Mouse (Mus musculus): ENCODE data around the gene Mak. TPM values are rescaled to one million over a fixed set of nuclear protein-coding genes. Genes with fewer than 3 reads are reported as not detected.

Gene Mak
- polyA plus RNA-seq, 1 experiment from 2014 or later, result 2.4 TPM

DNA sequence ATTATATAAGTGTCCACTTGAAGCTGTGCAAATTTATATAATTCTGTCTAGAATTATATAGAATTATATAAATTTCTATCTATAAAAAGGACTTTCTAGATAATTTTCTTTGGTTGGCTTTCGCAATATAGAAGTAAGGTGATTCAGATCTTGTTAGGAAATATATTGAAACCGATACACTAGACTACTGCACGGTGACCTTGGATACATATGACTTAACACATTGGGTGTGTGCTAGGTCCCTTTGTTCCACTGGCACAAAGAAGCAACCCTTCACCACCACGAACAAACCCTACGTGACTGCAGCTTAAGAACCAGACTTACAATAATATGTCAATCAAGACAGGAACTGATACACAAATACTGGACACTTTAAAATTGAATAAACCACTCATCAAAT is 353 bp upstream of the Mak start:
- Histone ChIP-seq H3K4me2 (ENCODE audit: low read length) (peak overlapping the region; percentile 88), H3K27me3 (replicated peaks; ENCODE audit: control insufficient read depth, insufficient read depth, low read length) (no peaks in the 10 kb centered on the region), H3K9me3 (ENCODE audit: control insufficient read depth, low read length) (no peaks in the 10 kb centered on the region), H3K9ac (ENCODE audit: low read depth, low read length) (no peak overlapping the region), H3K27ac (ENCODE audit: low read depth, low read length) (no peak overlapping the region), H3K36me3 (ENCODE audit: control insufficient read depth, insufficient read depth, low read length) (no peaks in the 10 kb centered on the region), H3K4me3 (ENCODE audit: low read length) (no peak overlapping the region), H3K4me1 (ENCODE audit: control insufficient read depth, insufficient read depth, low read depth, low read length) (no peaks in the 10 kb centered on the region)
- 56% methylated on average over 5 of the region's 5 CpGs for WGBS
- 0 out of 2 replicates have a peak, but pooled peaks have one; percentile 48 for ATAC-seq

DNA sequence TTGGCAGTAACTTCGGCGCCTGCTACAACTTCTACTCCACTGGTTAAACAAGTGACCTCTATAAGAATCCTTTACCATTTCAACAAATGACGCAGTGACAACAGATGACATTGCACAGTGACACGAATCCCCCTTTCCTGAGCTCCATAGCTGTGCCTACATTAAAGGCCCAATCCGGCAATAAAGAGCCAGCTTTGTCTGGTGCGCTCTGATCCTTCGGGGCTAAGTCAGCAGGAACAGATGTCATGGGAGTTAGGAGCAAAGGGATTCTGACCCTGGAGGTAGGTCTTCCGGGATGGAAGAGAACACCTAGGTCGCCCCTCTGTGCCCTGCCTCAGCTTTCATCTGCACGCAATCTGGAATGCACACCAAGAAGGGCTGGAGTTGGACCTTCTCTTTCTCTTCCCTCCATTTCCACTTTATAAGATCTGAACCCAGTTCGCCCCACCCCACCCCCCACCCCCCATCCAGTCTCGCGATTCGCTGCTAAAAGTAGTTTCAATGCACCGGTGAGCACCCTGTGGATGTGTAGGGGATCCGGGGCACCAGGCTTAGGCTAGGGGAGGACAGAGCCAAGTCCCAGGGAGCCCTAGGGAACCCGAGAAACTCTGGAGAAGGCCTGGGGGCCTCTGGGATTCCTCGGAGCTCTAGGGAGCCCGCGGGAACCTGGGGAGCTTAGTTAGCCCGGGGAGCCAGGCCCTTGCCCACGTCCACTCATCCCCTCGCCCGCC is 651 bp downstream of the Mak start:
- H3K36me3 ChIP-seq (ENCODE audit: control insufficient read depth, insufficient read depth, low read length), result no peaks in the 10 kb centered on the region
- H3K4me2 ChIP-seq (ENCODE audit: low read length), result peak overlapping the region; percentile 88
- H3K27me3 ChIP-seq (replicated peaks; ENCODE audit: control insufficient read depth, insufficient read depth, low read length), result no peaks in the 10 kb centered on the region
- no peaks in the 10 kb centered on the region for H3K4me1 ChIP-seq (ENCODE audit: control insufficient read depth, insufficient read depth, low read depth, low read length)
- H3K4me3 ChIP-seq (ENCODE audit: low read length), result peak overlapping the region; percentile 62
- ATAC-seq, result peak; percentile 64; the same call in 1 of the 2 replicates
- peak overlapping the region; percentile 64 for H3K9ac ChIP-seq (ENCODE audit: low read depth, low read length)
- no peaks in the 10 kb centered on the region for H3K9me3 ChIP-seq (ENCODE audit: control insufficient read depth, low read length)
- H3K27ac ChIP-seq (ENCODE audit: low read depth, low read length), result no peak overlapping the region
- 8% methylated on average over 24 of the region's 24 CpGs for WGBS

DNA sequence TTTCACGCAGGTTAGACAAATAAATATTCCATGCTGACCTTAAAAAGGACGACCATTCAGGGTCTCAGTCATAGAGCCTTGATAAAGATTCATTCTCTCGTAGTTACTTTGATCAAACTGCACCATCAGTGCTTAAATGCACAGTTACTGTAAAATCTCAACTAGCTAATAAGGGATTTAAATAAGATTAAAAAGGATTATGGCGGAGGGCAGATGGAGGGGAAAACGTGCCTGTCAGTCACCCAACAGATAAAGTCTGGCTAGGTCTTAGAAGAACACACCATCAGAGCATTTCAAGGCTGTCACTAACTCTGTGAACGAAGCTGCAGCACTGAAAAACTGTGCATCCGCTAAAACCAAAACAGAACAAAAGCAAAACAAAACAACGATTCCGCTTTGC is 1.6 kb downstream of the Mak start:
- Histone ChIP-seq H3K4me2 (ENCODE audit: low read length) (peak overlapping the region; percentile 88; the same call in 1 of the 2 replicates), H3K27me3 (replicated peaks; ENCODE audit: control insufficient read depth, insufficient read depth, low read length) (no peaks in the 10 kb centered on the region), H3K4me1 (ENCODE audit: control insufficient read depth, insufficient read depth, low read depth, low read length) (no peaks in the 10 kb centered on the region), H3K27ac (ENCODE audit: low read depth, low read length) (no peak overlapping the region), H3K4me3 (ENCODE audit: low read length) (no peak overlapping the region), H3K9me3 (ENCODE audit: control insufficient read depth, low read length) (no peaks in the 10 kb centered on the region), H3K36me3 (ENCODE audit: control insufficient read depth, insufficient read depth, low read length) (no peaks in the 10 kb centered on the region), H3K9ac (ENCODE audit: low read depth, low read length) (no peak overlapping the region)
- no peak for ATAC-seq
- 72% methylated on average over 9 of the region's 9 CpGs for WGBS

GRCm38 (mm10) chr13:41073819-41074218 is 5.7 kb downstream of the Mak start:
- 90% methylated on average over 5 of the region's 5 CpGs for WGBS
- Histone ChIP-seq H3K4me1 (ENCODE audit: control insufficient read depth, insufficient read depth, low read depth, low read length) (no peaks in the 10 kb centered on the region), H3K4me3 (ENCODE audit: low read length) (no peak overlapping the region), H3K9ac (ENCODE audit: low read depth, low read length) (no peak overlapping the region), H3K4me2 (ENCODE audit: low read length) (no peak overlapping the region), H3K27me3 (replicated peaks; ENCODE audit: control insufficient read depth, insufficient read depth, low read length) (no peaks in the 10 kb centered on the region), H3K27ac (ENCODE audit: low read depth, low read length) (no peak overlapping the region), H3K36me3 (ENCODE audit: control insufficient read depth, insufficient read depth, low read length) (no peaks in the 10 kb centered on the region), H3K9me3 (ENCODE audit: control insufficient read depth, low read length) (no peaks in the 10 kb centered on the region)
- ATAC-seq, result no peak

DNA sequence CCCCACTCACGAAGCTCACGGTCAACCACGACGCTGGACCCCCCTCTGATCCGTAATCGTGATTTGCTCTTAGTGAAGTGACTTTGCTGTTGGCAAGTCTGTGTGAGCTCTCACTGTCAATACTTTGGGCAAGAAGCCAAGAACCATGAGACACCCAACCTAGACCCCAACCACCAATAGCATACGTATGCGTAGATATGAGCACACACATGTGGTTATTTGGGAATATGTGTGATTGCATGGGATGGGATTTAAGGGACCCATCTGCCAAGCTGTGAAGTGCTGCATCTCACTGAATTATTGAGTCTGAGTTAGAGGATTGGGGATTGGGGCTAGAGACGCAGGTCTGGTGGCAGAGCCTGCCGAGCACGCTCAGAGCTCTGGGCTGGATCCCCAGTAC is 7.9 kb downstream of the Mak start:
- Histone ChIP-seq H3K4me3 (ENCODE audit: low read length) (no peak overlapping the region), H3K27ac (ENCODE audit: low read depth, low read length) (no peak overlapping the region), H3K4me2 (ENCODE audit: low read length) (no peak overlapping the region), H3K4me1 (ENCODE audit: control insufficient read depth, insufficient read depth, low read depth, low read length) (no peaks in the 10 kb centered on the region), H3K36me3 (ENCODE audit: control insufficient read depth, insufficient read depth, low read length) (no peaks in the 10 kb centered on the region), H3K27me3 (replicated peaks; ENCODE audit: control insufficient read depth, insufficient read depth, low read length) (no peaks in the 10 kb centered on the region), H3K9ac (ENCODE audit: low read depth, low read length) (no peak overlapping the region), H3K9me3 (ENCODE audit: control insufficient read depth, low read length) (no peaks in the 10 kb centered on the region)
- no peak for ATAC-seq
- 86% methylated on average over 11 of the region's 11 CpGs for WGBS

GRCm38 (mm10) chr13:41067618-41068017 is 11.9 kb downstream of the Mak start:
- Histone ChIP-seq H3K4me3 (ENCODE audit: low read length) (no peak overlapping the region), H3K27ac (ENCODE audit: low read depth, low read length) (no peak overlapping the region), H3K4me2 (ENCODE audit: low read length) (no peak overlapping the region), H3K27me3 (replicated peaks; ENCODE audit: control insufficient read depth, insufficient read depth, low read length) (no peaks in the 10 kb centered on the region), H3K36me3 (ENCODE audit: control insufficient read depth, insufficient read depth, low read length) (no peaks in the 10 kb centered on the region), H3K9ac (ENCODE audit: low read depth, low read length) (no peak overlapping the region), H3K4me1 (ENCODE audit: control insufficient read depth, insufficient read depth, low read depth, low read length) (no peaks in the 10 kb centered on the region), H3K9me3 (ENCODE audit: control insufficient read depth, low read length) (no peaks in the 10 kb centered on the region)
- no peak for ATAC-seq
- WGBS, result 92% methylated on average over 4 of the region's 4 CpGs

DNA sequence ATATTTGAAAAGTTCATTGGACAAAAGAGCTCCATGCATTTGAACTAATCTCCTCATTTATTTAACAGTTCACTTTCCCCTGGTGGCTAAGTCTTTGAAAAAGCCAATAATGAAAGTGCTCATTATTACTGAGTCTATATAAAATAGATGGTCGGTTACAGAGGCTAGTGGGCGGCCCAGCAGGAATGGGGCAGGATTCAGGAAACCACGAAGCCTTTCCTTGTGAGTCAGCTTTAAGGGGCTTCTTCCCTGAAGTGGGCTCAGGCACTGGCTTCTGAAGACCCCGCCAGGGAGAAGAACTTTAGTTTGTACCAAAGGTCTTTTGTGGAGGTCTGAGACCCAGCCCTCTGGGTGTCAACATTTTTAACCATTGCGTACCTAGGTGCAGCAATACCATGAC is 27.5 kb downstream of the Mak start:
- 75% methylated on average over 5 of the region's 5 CpGs for WGBS
- no peak overlapping the region for H3K27ac ChIP-seq (ENCODE audit: low read depth, low read length)
- ATAC-seq, result no peak
- H3K9ac ChIP-seq (ENCODE audit: low read depth, low read length), result no peak overlapping the region
- H3K4me2 ChIP-seq (ENCODE audit: low read length), result no peak overlapping the region
- H3K36me3 ChIP-seq (ENCODE audit: control insufficient read depth, insufficient read depth, low read length), result no peaks in the 10 kb centered on the region
- no peak overlapping the region for H3K4me3 ChIP-seq (ENCODE audit: low read length)
- H3K9me3 ChIP-seq (ENCODE audit: control insufficient read depth, low read length), result no peaks in the 10 kb centered on the region
- H3K4me1 ChIP-seq (ENCODE audit: control insufficient read depth, insufficient read depth, low read depth, low read length), result no peaks in the 10 kb centered on the region
- no peaks in the 10 kb centered on the region for H3K27me3 ChIP-seq (replicated peaks; ENCODE audit: control insufficient read depth, insufficient read depth, low read length)

GRCm38 (mm10) chr13:41047280-41047679 is 32.2 kb downstream of the Mak start:
- H3K36me3 ChIP-seq (ENCODE audit: control insufficient read depth, insufficient read depth, low read length), result no peaks in the 10 kb centered on the region
- ATAC-seq, result no peak
- WGBS, result 88% methylated on average over 6 of the region's 6 CpGs

GRCm38 (mm10) chr13:41045901-41046300 is 33.6 kb downstream of the Mak start:
- Histone ChIP-seq H3K9ac (ENCODE audit: low read depth, low read length) (no peak overlapping the region), H3K9me3 (ENCODE audit: control insufficient read depth, low read length) (no peaks in the 10 kb centered on the region), H3K36me3 (ENCODE audit: control insufficient read depth, insufficient read depth, low read length) (no peaks in the 10 kb centered on the region), H3K27me3 (replicated peaks; ENCODE audit: control insufficient read depth, insufficient read depth, low read length) (no peaks in the 10 kb centered on the region), H3K4me3 (ENCODE audit: low read length) (no peak overlapping the region), H3K4me1 (ENCODE audit: control insufficient read depth, insufficient read depth, low read depth, low read length) (no peaks in the 10 kb centered on the region), H3K27ac (ENCODE audit: low read depth, low read length) (no peak overlapping the region), H3K4me2 (ENCODE audit: low read length) (no peak overlapping the region)
- no peak for ATAC-seq
- WGBS, result 94% methylated on average over 8 of the region's 8 CpGs

More at GRCm38 (mm10) chr13:41047280-41047679, 32.2 kb downstream of the Mak start:
- Histone ChIP-seq H3K4me1 (ENCODE audit: control insufficient read depth, insufficient read depth, low read depth, low read length) (no peaks in the 10 kb centered on the region), H3K27me3 (replicated peaks; ENCODE audit: control insufficient read depth, insufficient read depth, low read length) (no peaks in the 10 kb centered on the region), H3K4me2 (ENCODE audit: low read length) (no peak overlapping the region), H3K9me3 (ENCODE audit: control insufficient read depth, low read length) (no peaks in the 10 kb centered on the region), H3K4me3 (ENCODE audit: low read length) (no peak overlapping the region), H3K9ac (ENCODE audit: low read depth, low read length) (no peak overlapping the region), H3K27ac (ENCODE audit: low read depth, low read length) (no peak overlapping the region)
